Mouse (Mus musculus): ENCODE measurements around the gene Unc93a.
"Not testable (repeated sequence)": the region's sequence is repeated elsewhere in the genome, so short reads cannot be mapped to it uniquely, and the experiment has no call there.

The Unc93a gene

GRCm38 (mm10) chr17:13069227-13069626 is 62.4 kb downstream of the Unc93a start:
- intact Hi-C loops (cut with DNase I), result not testable (repeated sequence)

DNA sequence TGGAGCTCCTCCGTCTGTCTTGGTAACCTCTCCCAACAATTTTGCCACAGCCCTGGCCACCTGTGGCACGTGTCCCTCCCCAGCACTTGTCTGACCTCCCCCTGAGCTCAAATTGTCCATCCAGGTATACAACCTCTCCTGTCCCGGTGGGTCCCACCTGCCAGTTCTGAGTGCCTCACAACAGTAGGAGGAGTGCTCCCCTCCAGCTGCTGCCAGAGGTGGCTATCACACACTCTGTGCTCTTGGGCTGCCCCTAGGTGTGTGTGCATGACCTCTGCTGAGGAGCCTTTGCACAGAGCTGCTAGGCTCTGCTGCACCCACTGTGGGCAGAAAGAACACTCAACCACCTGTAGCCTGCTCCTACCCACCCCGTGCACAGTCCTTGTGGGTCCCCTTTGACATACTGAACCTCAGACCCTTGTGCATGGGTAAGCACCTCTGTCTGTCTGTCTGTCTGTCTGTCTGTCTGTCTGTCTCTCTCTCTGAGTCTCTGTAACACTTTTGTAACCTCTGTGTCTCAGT is 63.7 kb downstream of the Unc93a start:
- intact Hi-C loops (cut with DNase I), result not testable (repeated sequence)

DNA sequence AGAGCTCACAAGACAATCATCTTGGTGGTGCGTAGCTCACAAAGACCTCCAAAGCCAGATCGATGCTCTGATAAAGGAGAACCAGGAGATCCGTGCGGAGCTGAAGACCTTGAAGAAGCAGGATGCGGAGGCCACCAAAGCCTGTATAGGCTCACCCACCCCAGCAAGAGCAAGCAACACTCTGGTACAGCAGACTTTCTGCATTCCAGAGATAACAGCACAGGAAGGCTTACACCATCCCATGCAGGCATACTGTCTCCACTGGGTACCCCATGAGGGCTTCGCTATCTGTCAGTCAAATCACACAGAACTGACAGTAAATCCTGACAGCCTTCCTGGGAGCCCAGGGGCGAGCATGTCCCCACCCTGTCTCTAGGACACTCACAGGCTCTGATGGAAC is 68.7 kb downstream of the Unc93a start:
- intact Hi-C loops (cut with DNase I), result not testable (repeated sequence)

DNA sequence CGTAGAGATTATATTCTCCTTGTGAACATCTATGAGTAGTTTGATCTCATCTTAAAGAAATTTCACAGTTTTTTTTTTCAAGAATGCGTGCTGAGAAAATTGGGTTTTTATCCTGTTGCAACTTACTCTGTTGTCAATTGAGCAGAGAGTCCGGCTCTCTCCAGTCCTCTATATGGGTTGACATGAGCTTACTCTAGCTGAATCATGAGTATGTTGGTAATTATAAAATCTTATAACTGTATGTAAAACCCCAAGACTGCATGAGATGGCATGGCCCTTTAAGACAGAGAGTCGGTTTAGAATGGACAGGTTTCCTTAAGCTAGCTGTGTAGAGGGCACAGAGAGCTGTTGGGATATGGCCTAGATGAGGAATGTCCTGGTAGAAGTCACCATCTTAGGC is 70.8 kb downstream of the Unc93a start, which contains the start of gene Tcp10b:
Gene Tcp10b, plus strand, starts transcription at position 301 of the 400 bp plus-strand sequence.
- intact Hi-C loops (cut with DNase I), result not testable (repeated sequence)

Measured in adrenal gland (tissue).